Mouse (Mus musculus) subcutaneous adipose tissue, adult 2 months (tissue): ENCODE data around the gene Cxcl15. TPM values are rescaled to one million over a fixed set of nuclear protein-coding genes. Genes with fewer than 3 reads are reported as not detected.

Experiments
- polyA plus RNA-seq: library from polyadenylated mRNA; depleted of rRNA; stranded (reverse); fragments of >200 nt; gene quantifications from 2 replicates; pipeline ENCODE4 v1.2.3, GENCODE M21; 2012; ENCODE audit warnings: low replicate concordance; rRNA removed

Cxcl15 gene
- polyA plus RNA-seq: 8.4 TPM in 1 of 2 replicates, not detected in the other

GRCm38 (mm10) chr5:90794195-90794625, at the start of gene Cxcl15:
Cxcl15 (plus strand) TSS chr5:90794534.

DNA sequence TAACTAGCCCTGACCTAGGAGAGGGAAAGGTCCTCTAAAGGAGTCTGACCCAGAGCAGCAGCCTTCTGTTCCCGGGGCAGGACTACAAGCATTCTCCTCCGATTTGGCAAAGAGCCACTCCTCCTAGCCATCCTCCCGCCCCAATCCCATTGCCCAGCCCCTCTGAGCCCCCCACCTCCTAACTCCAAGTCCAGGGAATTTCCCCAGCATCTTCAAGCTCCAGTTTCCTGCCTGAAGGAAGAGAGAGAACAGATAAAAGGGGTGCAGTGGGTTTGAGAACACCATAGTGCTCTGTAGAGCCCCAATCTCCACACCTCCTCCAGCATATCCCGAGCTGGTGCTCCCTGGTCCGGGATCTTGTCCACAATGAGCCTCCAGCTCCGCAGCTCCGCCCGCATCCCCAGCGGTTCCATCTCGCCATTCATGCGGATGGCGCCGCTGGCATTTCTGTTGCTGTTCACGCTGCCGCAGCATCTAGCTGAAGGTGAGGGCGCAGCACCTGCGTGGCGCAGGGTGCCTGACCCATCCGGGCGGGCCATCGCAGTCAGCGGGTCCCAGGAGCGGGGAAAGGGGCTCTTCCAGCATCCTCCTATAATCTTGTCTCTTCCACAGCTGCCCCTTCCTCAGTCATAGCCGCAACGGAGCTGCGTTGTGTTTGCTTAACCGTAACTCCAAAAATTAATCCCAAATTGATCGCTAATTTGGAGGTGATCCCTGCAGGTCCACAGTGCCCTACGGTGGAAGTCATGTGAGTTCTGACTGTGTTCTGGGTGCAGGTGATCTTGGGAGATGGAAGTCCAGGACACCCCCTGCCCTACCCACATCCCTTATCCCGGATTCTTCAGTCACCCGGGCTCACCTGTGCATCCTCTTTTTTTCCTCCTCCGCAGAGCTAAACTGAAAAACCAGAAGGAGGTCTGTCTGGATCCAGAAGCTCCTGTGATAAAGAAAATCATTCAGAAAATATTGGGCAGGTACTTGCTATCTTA, 35.0 kb upstream of the Cxcl15 start, which contains the start of gene Cxcl5:
TSS of gene Cxcl5 (plus strand) at position 284 of the 989 bp plus-strand sequence.

GRCm38 (mm10) chr5:90768218-90768617, 26.1 kb upstream of the Cxcl15 start, which contains the start of gene Ppbp:
Ppbp (plus strand) TSS chr5:90768518.

DNA sequence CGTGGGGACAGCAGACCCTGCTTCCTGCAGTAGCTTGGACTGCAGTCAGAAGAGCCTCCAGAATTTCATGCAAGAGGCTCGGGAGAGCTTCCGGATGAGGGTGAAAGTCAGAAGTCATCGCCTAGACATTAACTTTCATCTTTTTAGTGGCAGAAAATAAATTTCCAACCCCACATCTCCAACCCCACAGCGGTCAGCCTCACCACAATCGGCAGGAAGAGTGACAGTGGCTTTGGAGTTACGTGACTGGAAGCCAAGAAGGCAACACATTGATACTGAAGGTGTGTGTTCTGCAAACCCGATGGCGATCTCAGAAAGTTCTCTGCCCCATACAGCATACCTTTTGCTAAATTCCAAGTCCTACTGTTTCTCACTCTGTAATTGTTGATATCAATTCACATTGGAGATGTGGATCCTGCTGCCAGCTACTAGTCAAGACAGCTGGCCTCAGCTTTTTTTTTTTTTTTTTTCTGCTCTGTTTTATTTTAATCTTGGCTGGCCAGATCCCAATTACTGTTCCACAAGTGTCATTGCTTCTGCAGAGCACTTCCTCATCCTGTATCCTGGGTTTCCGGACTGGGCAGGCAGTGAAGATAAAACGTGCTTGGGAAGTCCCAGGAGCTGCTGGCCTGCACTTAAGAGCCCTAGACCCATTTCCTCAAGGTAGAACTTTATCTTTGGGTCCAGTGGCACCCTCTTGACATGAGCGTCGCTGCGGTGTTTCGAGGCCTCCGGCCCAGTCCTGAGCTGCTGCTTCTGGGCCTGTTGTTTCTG, 22.3 kb upstream of the Cxcl15 start, which contains the start of gene Pf4:
TSS of gene Pf4 (plus strand) at position 556 of the 774 bp plus-strand sequence.

GRCm38 (mm10) chr5:90785659-90786588, 8.4 kb upstream of the Cxcl15 start, which contains the start of gene Cxcl3:
Cxcl3 (plus strand) TSS chr5:90786103.

Other genes with a start within 250 kb of the Cxcl15 start
- gene 5830473C10Rik, start 233.4 kb upstream of the Cxcl15 start, polyA plus RNA-seq: 0.06 TPM in 1 of 2 replicates, not detected in the other
- 0.57 and 2.9 TPM in 2 replicates for gene Rassf6, start 153.9 kb upstream of the Cxcl15 start, polyA plus RNA-seq
- gene Cxcl5, start 35.2 kb upstream of the Cxcl15 start, polyA plus RNA-seq: 0.41 TPM in 1 of 2 replicates, not detected in the other
- 0.93 and 1.2 TPM in 2 replicates for gene Ppbp, start 26.0 kb upstream of the Cxcl15 start, polyA plus RNA-seq
- gene Pf4, start 22.1 kb upstream of the Cxcl15 start, polyA plus RNA-seq: 73.2 and 78.2 TPM in 2 replicates
- gene Cxcl3, start 8.4 kb upstream of the Cxcl15 start, polyA plus RNA-seq: 0.17 and 0.27 TPM in 2 replicates
- gene Cxcl1, start 96.7 kb downstream of the Cxcl15 start, polyA plus RNA-seq: 0.69 and 3.4 TPM in 2 replicates
- gene Cxcl2, start 109.3 kb downstream of the Cxcl15 start, polyA plus RNA-seq: 0.54 and 1.8 TPM in 2 replicates
- gene Mthfd2l, start 136.6 kb downstream of the Cxcl15 start, polyA plus RNA-seq: 13.4 and 38.7 TPM in 2 replicates
- gene Epgn, start 232.9 kb downstream of the Cxcl15 start, polyA plus RNA-seq: 0.09 TPM in 1 of 2 replicates, not detected in the other